Mouse (Mus musculus): ENCODE results near the gene Elk3.
"Not testable (repeated sequence)": the region's sequence is repeated elsewhere in the genome, so short reads cannot be mapped to it uniquely, and the experiment has no call there.

Elk3 gene

DNA sequence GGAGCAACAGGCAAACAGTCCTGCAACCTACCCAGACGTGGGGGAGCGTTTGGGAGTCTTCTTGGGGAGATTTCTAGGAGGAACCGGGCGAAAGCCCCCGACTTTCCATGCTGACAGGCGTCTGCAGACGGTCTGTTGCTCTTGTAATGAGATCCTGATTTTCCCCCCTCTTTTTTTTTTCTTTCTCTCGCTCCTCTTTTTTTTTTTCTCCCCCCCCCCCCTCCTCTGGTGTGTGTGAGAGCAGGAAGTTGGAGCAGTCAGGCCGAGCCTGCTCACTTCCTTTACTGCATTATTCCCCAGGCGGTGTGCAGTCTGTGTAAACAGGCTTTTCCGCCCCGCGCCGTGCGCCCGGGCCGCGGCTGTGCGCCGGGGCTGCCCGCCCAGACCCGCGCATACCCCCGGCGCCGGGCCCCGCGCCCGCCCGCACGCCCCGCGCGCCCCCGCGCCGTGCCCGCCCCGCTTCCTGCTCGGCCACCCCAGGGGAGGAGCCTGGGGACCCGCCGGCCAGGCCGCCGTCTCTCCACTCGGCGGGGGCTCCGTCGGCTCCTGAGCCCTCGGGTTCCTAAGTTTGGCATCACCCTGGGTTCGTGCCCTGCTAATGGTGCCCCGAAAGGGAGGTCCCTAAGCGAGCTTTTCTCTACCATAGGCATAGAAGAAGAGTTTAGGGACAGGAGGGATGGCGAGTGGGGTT lies at the start of gene Elk3:
Elk3 (minus strand) TSS at position 415 of the 691 bp plus-strand sequence.
- peak; percentile 70 for DNase-seq (ENCODE audit: low spot score)

- DNase-seq (ENCODE audit: low spot score), result no peak
Observed at GRCm38 (mm10) chr10:93360623-93361022, 49.7 kb upstream of the Elk3 start.

- not testable (repeated sequence) for DNase-seq (ENCODE audit: low spot score)
Observed at GRCm38 (mm10) chr10:93360190-93360589, 49.3 kb upstream of the Elk3 start.

DNA sequence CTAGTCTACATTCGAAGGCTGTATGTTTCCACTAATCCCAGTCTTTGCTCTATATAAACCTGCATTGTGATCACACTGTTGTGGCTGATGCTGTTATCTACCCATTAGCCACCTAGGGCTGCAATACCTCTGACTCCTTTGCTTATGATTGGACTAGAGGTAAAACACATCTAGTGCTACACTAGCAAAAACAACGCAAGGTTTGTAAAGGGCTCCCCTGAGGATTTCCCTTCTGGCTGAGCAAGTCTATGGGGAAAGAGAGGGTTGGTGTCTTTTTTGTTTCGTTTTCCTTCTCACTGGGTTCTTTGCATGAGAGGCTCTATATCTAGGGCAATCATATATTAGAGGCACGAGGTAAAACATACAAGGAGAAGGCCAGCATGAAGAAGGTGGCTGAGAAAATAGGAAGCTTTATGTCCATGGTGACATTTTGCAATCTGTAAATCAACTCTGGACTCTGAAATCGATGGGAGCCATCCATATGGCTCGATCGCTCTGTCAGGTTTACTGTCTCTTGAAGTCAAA lies 48.5 kb upstream of the Elk3 start:
- DNase-seq (ENCODE audit: low spot score), result no peak

GRCm38 (mm10) chr10:93358878-93359277 lies 47.9 kb upstream of the Elk3 start:
- no peak for DNase-seq (ENCODE audit: low spot score)

GRCm38 (mm10) chr10:93357162-93357561 lies 46.2 kb upstream of the Elk3 start:
- DNase-seq (ENCODE audit: low spot score), result peak; percentile 80

DNA sequence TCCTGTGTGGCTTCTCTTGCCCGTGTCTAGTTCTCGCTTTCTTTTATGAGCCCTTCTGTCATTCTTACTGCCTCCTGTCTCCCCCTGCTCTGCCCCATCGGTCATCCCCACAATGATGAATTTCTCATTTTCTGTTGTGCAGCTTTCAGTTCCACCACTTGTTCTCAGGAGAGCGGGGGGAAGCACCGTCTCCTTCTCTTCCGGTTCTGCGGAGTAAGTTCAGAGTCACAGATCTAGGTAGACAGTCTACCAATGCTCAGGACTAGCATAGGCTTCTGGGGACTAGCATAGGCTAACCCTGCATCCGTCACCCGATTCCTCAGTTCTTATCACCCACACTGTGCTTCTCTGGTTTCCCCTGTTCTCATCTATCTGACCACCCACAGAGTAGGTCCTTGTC lies 45.2 kb upstream of the Elk3 start:
- DNase-seq (ENCODE audit: low spot score), result no peak

DNA sequence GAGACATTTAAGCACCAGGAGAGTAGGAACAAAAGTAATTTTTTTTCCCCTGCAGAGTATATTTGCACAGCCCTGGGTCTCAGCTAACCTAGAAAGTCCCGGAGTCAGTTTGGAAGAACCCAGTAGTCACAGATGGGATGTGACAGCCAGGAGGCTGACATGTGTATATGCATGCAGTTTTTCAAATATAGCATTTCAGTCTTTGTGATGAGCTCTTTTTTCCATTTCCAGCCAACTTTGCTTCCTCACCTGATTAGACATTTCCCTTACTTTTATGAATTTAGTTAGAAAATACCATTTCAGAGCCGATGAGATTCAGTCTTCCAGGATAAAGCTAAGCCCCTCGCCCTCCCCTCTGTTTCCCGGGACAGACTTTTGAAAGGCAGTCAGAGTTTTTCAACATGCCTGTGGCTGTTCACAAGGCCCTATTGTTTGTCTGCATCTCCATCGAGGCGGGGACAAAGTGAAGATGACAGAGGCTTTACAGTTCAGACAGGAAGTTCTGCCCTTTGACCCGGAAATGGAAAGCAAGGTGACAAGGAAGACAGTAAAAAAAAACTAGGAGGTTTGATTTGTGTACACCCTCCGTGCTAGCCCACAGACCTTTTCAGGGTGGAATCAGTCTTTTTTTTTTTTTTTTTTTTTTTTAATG lies 44.5 kb upstream of the Elk3 start:
- no peak for DNase-seq (ENCODE audit: low spot score)

DNA sequence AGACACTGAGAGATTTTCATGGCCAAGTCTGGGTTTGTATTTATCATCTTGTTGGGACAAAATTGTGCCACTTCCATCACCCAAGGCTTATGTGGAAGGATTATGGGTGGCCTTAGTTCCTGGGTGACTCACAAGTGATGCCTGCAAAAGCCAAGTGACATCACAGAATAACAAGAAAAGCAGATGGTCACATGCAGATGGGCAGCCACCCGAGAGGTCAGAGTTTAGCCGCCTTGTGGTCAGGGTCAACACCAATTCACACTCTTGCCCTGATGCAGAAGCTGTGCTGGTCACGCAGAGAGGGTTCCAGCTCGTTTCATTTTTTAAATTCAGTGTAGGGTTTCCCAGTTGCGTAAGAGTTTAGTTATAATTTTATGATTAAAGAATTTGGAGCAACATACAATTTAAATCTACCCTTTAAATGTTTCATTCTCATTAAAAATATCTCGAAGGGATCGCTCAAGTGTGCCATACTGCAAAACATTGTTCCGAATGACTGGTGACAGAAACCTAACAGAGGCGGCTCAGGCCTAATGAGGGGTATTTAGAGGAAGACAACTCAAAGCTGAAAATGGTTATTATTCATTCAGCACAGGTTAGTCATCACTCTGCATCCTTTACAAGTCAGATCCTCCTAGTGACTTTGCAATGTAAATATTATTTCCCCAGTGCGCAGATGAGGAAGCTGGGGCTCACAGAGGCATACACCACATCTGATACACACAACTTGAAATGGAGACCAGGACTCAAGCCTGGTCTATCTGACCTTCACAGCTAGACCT lies 42.8 kb upstream of the Elk3 start:
- no peak for DNase-seq (ENCODE audit: low spot score)

DNA sequence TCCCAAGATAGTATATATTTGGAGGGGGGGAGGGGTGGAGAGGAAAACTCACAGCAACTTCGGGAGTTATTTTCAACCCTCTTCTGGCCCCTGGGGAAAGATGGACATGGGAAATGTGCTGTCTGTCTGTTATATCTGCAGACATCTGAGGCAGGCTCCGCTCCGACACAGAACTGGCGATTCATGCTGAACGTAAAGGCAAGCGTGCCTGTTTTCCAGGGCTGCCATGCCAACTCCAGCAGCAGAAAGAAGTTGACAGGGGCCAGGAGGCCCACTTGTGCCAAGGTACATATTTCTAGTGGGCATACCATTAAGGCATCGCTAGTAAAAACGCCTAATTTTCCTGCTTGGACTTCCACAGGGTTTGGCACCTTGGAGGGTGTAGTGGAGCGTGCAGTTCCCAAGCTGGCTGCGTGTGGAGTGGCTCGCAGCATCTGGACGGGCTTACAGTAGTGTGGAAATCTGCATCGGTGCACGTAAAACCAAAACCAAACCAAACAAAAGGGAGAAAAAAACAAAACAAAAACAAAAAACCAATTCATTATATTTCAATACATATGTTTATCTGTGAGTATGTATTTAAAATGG lies 37.1 kb upstream of the Elk3 start:
- DNase-seq (ENCODE audit: low spot score), result peak; percentile 19

DNA sequence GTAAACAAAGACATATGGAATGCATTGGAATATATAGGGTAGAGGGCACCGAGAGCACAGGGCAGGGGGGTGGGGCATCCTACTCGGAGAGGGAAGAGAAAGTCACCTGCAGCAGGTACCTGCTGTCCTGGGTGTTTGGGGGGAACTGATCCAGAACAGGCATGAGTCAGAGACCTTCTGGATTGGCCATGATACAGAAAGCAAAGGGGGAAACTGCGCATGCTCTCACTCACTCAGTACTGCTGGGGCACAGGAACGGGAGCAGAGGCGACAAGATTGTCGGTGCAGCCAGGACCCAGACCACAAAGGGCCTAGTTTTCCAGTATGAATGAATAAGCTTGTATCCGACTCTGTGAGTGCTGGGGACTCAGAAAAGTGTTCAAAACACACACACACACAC lies 36.5 kb upstream of the Elk3 start:
- peak; percentile 56 for DNase-seq (ENCODE audit: low spot score)

- DNase-seq (ENCODE audit: low spot score), result no peak
Observed at GRCm38 (mm10) chr10:93346208-93346936, 35.4 kb upstream of the Elk3 start.

GRCm38 (mm10) chr10:93345497-93345896 lies 34.6 kb upstream of the Elk3 start:
- DNase-seq (ENCODE audit: low spot score), result no peak

GRCm38 (mm10) chr10:93343469-93343868 lies 32.5 kb upstream of the Elk3 start:
- DNase-seq (ENCODE audit: low spot score), result peak; percentile 53

DNA sequence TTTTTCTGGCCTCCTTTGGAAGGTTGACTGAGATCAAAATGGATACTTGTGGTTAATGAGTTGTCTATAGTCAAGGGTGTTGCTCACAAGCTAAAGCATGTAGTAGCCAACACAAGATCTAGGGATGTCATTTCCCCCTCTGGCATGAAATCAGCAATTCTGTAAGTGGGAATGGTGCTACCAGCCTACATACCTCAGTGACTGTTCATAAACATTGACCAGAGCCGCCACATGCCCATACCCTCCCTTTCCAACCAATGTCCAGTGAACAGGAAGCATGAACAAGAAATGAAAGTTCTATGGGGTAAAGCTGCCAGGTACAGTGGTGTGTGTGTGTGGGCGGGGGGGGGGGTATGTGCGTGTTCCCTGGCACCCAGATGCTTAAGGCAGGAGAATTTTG lies 32.1 kb upstream of the Elk3 start:
- no peak for DNase-seq (ENCODE audit: low spot score)

DNA sequence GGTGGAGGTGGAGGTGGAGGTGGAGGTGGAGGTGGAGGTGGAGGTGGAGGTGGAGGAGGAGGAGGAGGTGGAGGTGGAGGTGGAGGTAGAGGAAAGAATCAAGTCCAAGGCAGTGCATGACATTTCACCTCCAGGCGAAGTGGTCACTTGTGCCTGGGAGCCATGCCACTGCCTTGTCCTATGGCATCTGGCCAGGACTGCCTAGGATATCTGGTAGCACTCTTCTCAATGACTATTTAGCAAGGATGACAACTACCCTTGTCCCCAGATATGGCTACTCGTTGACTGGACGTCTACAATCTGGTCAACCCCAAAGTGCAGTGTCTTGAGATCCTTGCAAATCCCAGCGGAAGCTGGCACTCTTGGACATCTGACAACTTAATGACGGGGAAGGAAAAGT lies 27.6 kb upstream of the Elk3 start:
- peak; percentile 65 for DNase-seq (ENCODE audit: low spot score)

- DNase-seq (ENCODE audit: low spot score), result no peak
Observed at GRCm38 (mm10) chr10:93336462-93336931, 25.6 kb upstream of the Elk3 start.

GRCm38 (mm10) chr10:93335828-93336461 lies 25.0 kb upstream of the Elk3 start:
- DNase-seq (ENCODE audit: low spot score), result no peak

GRCm38 (mm10) chr10:93335001-93335400 lies 24.1 kb upstream of the Elk3 start:
- DNase-seq (ENCODE audit: low spot score), result no peak

- DNase-seq (ENCODE audit: low spot score), result no peak
Observed at GRCm38 (mm10) chr10:93333239-93333638, 22.3 kb upstream of the Elk3 start.

DNA sequence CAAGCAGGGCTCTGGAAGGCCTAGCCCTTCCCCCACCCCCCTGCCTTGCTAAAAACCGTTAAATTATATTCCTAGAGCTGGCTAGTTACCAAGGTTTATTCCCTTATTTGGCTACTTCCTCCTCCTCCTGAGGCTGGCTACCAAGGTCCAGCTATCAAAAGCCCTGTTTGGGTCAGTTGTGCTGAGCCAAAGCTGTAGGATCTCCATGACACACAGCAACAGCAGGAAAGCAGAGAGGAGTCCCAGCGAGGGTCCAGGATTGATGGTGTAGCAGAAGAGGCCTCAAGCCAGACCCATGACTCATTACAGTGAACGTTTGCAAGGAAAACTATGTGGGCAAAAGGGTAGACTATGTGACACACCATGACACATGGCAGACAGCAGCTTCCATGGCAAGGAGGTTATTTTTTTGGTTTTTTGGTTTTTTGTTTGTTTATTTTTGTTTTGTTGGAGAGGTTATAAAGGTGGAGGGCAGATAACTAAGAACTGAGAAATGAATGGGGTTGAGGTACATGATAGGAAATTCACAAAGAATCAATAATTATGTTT lies 21.4 kb upstream of the Elk3 start:
- DNase-seq (ENCODE audit: low spot score), result peak; percentile 53

All from MN1 (cell line).